Mouse (Mus musculus) liver, embryonic 12.5 days (tissue): ENCODE results near the gene Anks1b. TPM values are rescaled to one million over a fixed set of nuclear protein-coding genes. Genes with fewer than 3 reads are reported as not detected.

Experiments
- ATAC-seq: fragments of 200-750 bp; cut with Nextera tagmentation; 2 replicates; pipeline ENCODE4 v1.8.0; 2017; ENCODE audit warnings: moderate number of reproducible peaks, mild to moderate bottlenecking, moderate library complexity
- H3K27ac ChIP-seq: fragments of 300-500 bp; sonication (generic); 2 replicates; pipeline ENCODE4 v1.5.1; 2016; ENCODE audit warnings: mild to moderate bottlenecking
- H3K27me3 ChIP-seq: fragments of 300-500 bp; sonication (generic); replicated peaks from 2 replicates; pipeline ENCODE4 v1.6.1; 2016; ENCODE audit warnings: mild to moderate bottlenecking, moderate library complexity
- H3K36me3 ChIP-seq: fragments of 300-500 bp; sonication (generic); 2 replicates; pipeline ENCODE4 v1.6.1; 2016; ENCODE audit warnings: mild to moderate bottlenecking, moderate library complexity
- H3K4me1 ChIP-seq: fragments of 300-500 bp; sonication (generic); 2 replicates; pipeline ENCODE4 v1.6.1; 2016
- H3K4me2 ChIP-seq: fragments of 300-500 bp; sonication (generic); 2 replicates; pipeline ENCODE4 v1.6.1; 2016; ENCODE audit warnings: mild to moderate bottlenecking, moderate library complexity
- H3K4me3 ChIP-seq: fragments of 300-500 bp; sonication (generic); 2 replicates; pipeline ENCODE4 v1.5.1; 2016; ENCODE audit warnings: mild to moderate bottlenecking, moderate library complexity
- H3K9ac ChIP-seq: fragments of 300-500 bp; sonication (generic); 2 replicates; pipeline ENCODE4 v1.6.1; 2016; ENCODE audit warnings: mild to moderate bottlenecking, moderate library complexity
- H3K9me3 ChIP-seq: fragments of 300-500 bp; sonication (generic); replicated peaks from 2 replicates; pipeline ENCODE4 v1.6.1; 2016; ENCODE audit warnings: mild to moderate bottlenecking, moderate library complexity
- WGBS: fragments of 180-500 bp; shearing (Covaris S2); methylation state at CpG from one replicate; pipeline ENCODE4 v1.1.7; 2016; ENCODE audit not compliant: insufficient replicate concordance; 5-methylcytosine and 5-hydroxymethylcytosine counted together
- polyA plus RNA-seq: library from polyadenylated mRNA; unstranded; fragments of >200 nt; fragmentation: Nextera tagmentation; extraction: Ambion mirVana; gene quantifications from 2 replicates; pipeline ENCODE4 v1.2.1, GENCODE M21; 2016

Gene Anks1b
- polyA plus RNA-seq, 1 experiment from 2014 or later = 0.02 TPM

DNA sequence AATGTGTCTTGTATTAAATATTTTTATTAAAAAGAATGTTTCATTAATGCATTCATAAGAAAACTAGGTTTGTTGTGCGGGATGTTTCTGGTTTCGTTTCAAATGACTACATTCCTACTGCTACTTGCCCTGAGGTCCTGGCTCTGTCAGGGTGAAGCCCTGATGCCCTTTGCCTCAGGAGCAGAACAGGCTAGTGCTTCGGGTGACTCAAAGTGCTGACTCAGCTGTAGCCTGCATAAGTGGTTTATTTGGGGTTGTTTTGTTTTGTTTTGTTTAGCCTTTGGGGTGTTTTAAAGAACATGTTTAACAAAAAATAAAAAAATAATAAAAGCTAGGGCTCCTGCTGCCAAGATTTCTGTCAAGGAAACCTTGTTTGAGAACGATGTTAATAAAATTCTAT, 1097.3 kb downstream of the Anks1b start:
- H3K4me3 ChIP-seq = no peak overlapping the region
- 41% methylated on average over 4 of the region's 4 CpGs for WGBS
- H3K9ac ChIP-seq = no peak overlapping the region
- no peak overlapping the region for H3K27ac ChIP-seq
- ATAC-seq = no peak
- no peak overlapping the region for H3K4me2 ChIP-seq
- no peaks in the 10 kb centered on the region for H3K9me3 ChIP-seq
- H3K27me3 ChIP-seq = peaks cover 62% of the 10 kb centered on the region
- H3K4me1 ChIP-seq = peaks cover 10% of the 10 kb centered on the region; the same call in 1 of the 2 replicates
- H3K36me3 ChIP-seq = no peaks in the 10 kb centered on the region

GRCm38 (mm10) chr10:90974084-90974483, 1100.8 kb downstream of the Anks1b start:
- 51% methylated on average over 2 of the region's 2 CpGs for WGBS
- peaks cover 10% of the 10 kb centered on the region; the same call in 1 of the 2 replicates for H3K4me1 ChIP-seq
- H3K27me3 ChIP-seq = peaks cover 27% of the 10 kb centered on the region
- H3K4me2 ChIP-seq = no peak overlapping the region
- H3K36me3 ChIP-seq = no peaks in the 10 kb centered on the region
- no peak overlapping the region for H3K9ac ChIP-seq
- no peak for ATAC-seq
- H3K27ac ChIP-seq = no peak overlapping the region
- H3K9me3 ChIP-seq = no peaks in the 10 kb centered on the region
- no peak overlapping the region for H3K4me3 ChIP-seq

GRCm38 (mm10) chr10:90974491-90974890, 1101.2 kb downstream of the Anks1b start:
- H3K9ac ChIP-seq = no peak overlapping the region
- WGBS = 51% methylated on average over 6 of the region's 6 CpGs
- no peaks in the 10 kb centered on the region for H3K36me3 ChIP-seq
- H3K9me3 ChIP-seq = no peaks in the 10 kb centered on the region
- H3K27me3 ChIP-seq = peaks cover 23% of the 10 kb centered on the region
- no peak overlapping the region for H3K4me3 ChIP-seq
- no peak overlapping the region for H3K4me2 ChIP-seq
- ATAC-seq = no peak
- H3K4me1 ChIP-seq = peaks cover 8% of the 10 kb centered on the region; the same call in 1 of the 2 replicates
- no peak overlapping the region for H3K27ac ChIP-seq

GRCm38 (mm10) chr10:90981811-90982210, 1108.5 kb downstream of the Anks1b start:
- H3K27ac ChIP-seq = no peak overlapping the region
- no peak overlapping the region for H3K9ac ChIP-seq
- H3K36me3 ChIP-seq = no peaks in the 10 kb centered on the region
- no peaks in the 10 kb centered on the region for H3K4me1 ChIP-seq
- H3K27me3 ChIP-seq = no peaks in the 10 kb centered on the region
- H3K4me2 ChIP-seq = no peak overlapping the region
- no peaks in the 10 kb centered on the region for H3K9me3 ChIP-seq
- WGBS = 63% methylated on average over 4 of the region's 4 CpGs
- no peak for ATAC-seq
- H3K4me3 ChIP-seq = no peak overlapping the region

GRCm38 (mm10) chr10:90983046-90983445, 1109.7 kb downstream of the Anks1b start:
- Histone ChIP-seq H3K9ac (no peak overlapping the region), H3K36me3 (no peaks in the 10 kb centered on the region), H3K27me3 (no peaks in the 10 kb centered on the region), H3K27ac (no peak overlapping the region), H3K4me1 (no peaks in the 10 kb centered on the region), H3K4me3 (no peak overlapping the region), H3K9me3 (no peaks in the 10 kb centered on the region), H3K4me2 (no peak overlapping the region)
- WGBS = 77% methylated on average over 8 of the region's 8 CpGs
- no peak for ATAC-seq

DNA sequence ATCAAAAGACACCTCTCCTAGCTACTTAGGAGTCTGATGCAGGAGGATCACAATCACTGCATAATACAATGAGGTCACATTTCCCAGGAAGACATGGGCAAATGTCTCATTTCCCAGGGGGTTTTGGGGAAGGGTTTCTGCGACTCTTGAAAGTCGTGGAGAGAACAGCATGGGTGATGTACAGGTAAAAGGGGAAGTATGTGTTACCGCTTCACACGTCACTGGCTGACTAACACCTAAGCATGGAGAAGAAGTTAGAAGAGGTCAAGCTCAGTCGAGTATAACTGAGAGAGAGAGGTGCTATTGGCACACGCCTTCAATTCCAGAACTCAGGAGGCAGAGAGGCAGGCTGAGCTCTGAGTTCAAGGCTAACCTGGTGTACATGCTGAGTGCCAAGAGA, 1117.0 kb downstream of the Anks1b start:
- 73% methylated on average over 6 of the region's 6 CpGs for WGBS
- no peaks in the 10 kb centered on the region for H3K27me3 ChIP-seq
- no peak overlapping the region for H3K9ac ChIP-seq
- no peak overlapping the region for H3K4me3 ChIP-seq
- no peak for ATAC-seq
- no peaks in the 10 kb centered on the region for H3K9me3 ChIP-seq
- H3K4me2 ChIP-seq = no peak overlapping the region
- H3K27ac ChIP-seq = no peak overlapping the region
- H3K4me1 ChIP-seq = no peaks in the 10 kb centered on the region
- H3K36me3 ChIP-seq = peaks cover 32% of the 10 kb centered on the region

GRCm38 (mm10) chr10:90992237-90992636, 1118.9 kb downstream of the Anks1b start:
- H3K9ac ChIP-seq = no peak overlapping the region
- H3K27ac ChIP-seq = no peak overlapping the region
- H3K4me2 ChIP-seq = no peak overlapping the region
- no peaks in the 10 kb centered on the region for H3K4me1 ChIP-seq
- no peaks in the 10 kb centered on the region for H3K9me3 ChIP-seq
- H3K4me3 ChIP-seq = no peak overlapping the region
- no peaks in the 10 kb centered on the region for H3K27me3 ChIP-seq
- peaks cover 44% of the 10 kb centered on the region for H3K36me3 ChIP-seq
- ATAC-seq = no peak
- 84% methylated on average over 6 of the region's 6 CpGs for WGBS

DNA sequence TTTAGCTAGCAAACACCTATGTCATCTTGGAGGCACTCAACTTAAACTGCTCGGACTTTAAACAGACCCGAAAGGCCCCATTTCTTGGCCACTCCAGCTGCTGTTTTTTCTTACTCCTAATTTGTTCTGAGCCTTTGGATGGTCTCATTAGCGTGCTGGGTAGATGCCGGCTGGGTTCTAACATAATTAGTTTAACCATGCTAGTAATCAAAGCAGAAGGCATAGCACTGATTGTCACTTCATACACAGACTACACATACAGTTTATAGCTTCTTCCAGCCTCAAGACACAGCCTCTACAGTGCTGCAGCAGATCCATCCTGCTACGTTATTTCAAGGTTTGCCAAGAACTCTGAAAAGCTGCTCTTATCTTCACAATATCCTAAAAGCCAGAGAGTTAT, 1120.6 kb downstream of the Anks1b start:
- no peaks in the 10 kb centered on the region for H3K9me3 ChIP-seq
- 83% methylated on average over 5 of the region's 5 CpGs for WGBS
- H3K36me3 ChIP-seq = peaks cover 48% of the 10 kb centered on the region

DNA sequence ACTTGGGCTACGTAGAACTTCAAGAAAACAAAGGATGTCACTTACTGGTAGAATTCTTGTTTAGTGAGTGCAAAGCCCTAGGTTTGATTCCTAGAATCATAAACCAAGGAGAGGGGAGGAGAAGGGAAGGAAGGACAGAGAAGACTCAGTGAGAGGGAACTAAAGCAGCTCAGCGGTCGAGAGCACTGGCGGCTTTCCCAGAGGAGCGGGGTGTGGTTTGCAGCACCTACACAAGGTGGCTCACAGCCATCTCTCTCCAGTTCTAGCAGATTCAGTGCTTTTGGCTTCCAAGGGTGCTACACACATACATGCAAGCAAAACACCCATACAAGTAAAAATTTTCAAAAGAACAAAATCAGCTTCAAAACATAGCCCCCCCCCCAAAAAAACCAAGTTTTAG, 1126.6 kb downstream of the Anks1b start:
- no peak overlapping the region for H3K9ac ChIP-seq
- 82% methylated on average over 5 of the region's 5 CpGs for WGBS
- H3K27ac ChIP-seq = no peak overlapping the region
- no peak overlapping the region for H3K4me3 ChIP-seq
- peaks cover 24% of the 10 kb centered on the region for H3K36me3 ChIP-seq
- H3K4me1 ChIP-seq = no peaks in the 10 kb centered on the region
- no peaks in the 10 kb centered on the region for H3K27me3 ChIP-seq
- H3K9me3 ChIP-seq = no peaks in the 10 kb centered on the region
- H3K4me2 ChIP-seq = no peak overlapping the region
- ATAC-seq = no peak

More for the DNA sequence above, 1120.6 kb downstream of the Anks1b start:
- Histone ChIP-seq H3K27me3 (no peaks in the 10 kb centered on the region), H3K4me2 (no peak overlapping the region), H3K9ac (no peak overlapping the region), H3K4me3 (no peak overlapping the region), H3K27ac (no peak overlapping the region), H3K4me1 (no peaks in the 10 kb centered on the region)
- ATAC-seq = no peak

- no peak for ATAC-seq
- Histone ChIP-seq H3K27me3 (no peaks in the 10 kb centered on the region), H3K4me1 (no peaks in the 10 kb centered on the region), H3K36me3 (peaks cover 16% of the 10 kb centered on the region; the same call in 1 of the 2 replicates), H3K9me3 (no peaks in the 10 kb centered on the region), H3K4me3 (no peak overlapping the region), H3K27ac (no peak overlapping the region), H3K4me2 (no peak overlapping the region), H3K9ac (no peak overlapping the region)
- WGBS = 85% methylated on average over 13 of the region's 13 CpGs
Measured at GRCm38 (mm10) chr10:91001421-91001820, 1128.1 kb downstream of the Anks1b start.

DNA sequence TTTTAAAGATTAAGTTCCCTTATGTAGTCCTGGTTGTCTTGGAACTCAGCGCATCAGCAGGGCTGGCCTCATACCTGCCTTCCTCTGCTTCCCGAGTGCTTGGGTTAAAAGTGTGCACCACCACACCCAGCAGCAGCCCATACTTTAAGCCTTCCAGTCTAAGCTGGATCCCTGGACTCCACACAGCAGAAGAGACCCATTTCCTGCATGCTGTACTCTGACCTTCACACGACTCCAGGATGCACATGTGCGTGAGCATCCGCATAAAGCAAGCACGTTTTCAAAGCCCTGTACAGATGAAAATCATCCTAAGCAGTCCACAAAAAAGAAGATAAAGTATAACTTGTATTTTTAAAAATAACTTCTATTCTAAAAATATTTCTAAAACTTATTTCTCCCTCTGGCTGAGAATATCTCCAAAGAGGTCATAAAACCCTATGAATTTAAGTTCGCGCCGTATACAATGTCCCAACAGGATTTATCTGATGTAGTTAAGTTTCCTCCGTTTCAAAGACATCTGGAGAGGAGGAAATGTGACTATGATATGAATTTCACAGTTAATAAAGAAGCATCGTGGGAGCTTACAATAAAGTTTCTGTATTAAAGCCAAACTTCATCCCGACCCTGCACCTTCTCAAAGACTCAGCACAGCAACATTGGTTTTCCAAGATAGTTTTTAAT, 1132.7 kb downstream of the Anks1b start:
- ATAC-seq = no peak
- no peaks in the 10 kb centered on the region for H3K4me1 ChIP-seq
- H3K36me3 ChIP-seq = peaks cover 31% of the 10 kb centered on the region
- no peak overlapping the region for H3K9ac ChIP-seq
- 80% methylated on average over 12 of the region's 12 CpGs for WGBS
- H3K9me3 ChIP-seq = no peaks in the 10 kb centered on the region
- no peak overlapping the region for H3K4me3 ChIP-seq
- H3K27ac ChIP-seq = no peak overlapping the region
- no peaks in the 10 kb centered on the region for H3K27me3 ChIP-seq
- no peak overlapping the region for H3K4me2 ChIP-seq
